Mouse (Mus musculus) hindbrain, embryonic 15.5 days (tissue): ENCODE data around the gene Ces1g. TPM values are rescaled to one million over a fixed set of nuclear protein-coding genes. Genes with fewer than 3 reads are reported as not detected.

Experiments used
- ATAC-seq: fragments of 200-750 bp; cut with Nextera tagmentation; 2 replicates; pipeline ENCODE4 v1.8.0; 2017; ENCODE audit warnings: low read depth, moderate number of reproducible peaks, moderate TSS enrichment; ENCODE audit not compliant: low FRiP score
- H3K27ac ChIP-seq: fragments of 300-500 bp; sonication (generic); replicated peaks from 2 replicates; pipeline ENCODE4 v1.5.1; 2015; ENCODE audit warnings: mild to moderate bottlenecking, inconsistent platforms
- H3K27me3 ChIP-seq: fragments of 300-500 bp; sonication (generic); 2 replicates; pipeline ENCODE4 v1.6.1; 2015; ENCODE audit warnings: control low read depth, inconsistent platforms
- H3K36me3 ChIP-seq: fragments of 300-500 bp; sonication (generic); 2 replicates; pipeline ENCODE4 v1.6.1; 2015; ENCODE audit warnings: control low read depth, inconsistent platforms
- H3K4me1 ChIP-seq: fragments of 300-500 bp; sonication (generic); replicated peaks from 2 replicates; pipeline ENCODE4 v1.6.1; 2015; ENCODE audit warnings: control low read depth, inconsistent platforms
- H3K4me2 ChIP-seq: fragments of 300-500 bp; sonication (generic); 2 replicates; pipeline ENCODE4 v1.6.1; 2015; ENCODE audit warnings: moderate library complexity, mild to moderate bottlenecking, inconsistent platforms
- H3K4me3 ChIP-seq: fragments of 300-500 bp; sonication (generic); 2 replicates; pipeline ENCODE4 v1.5.1; 2015; ENCODE audit warnings: mild to moderate bottlenecking, inconsistent platforms
- H3K9ac ChIP-seq: fragments of 300-500 bp; sonication (generic); 2 replicates; pipeline ENCODE4 v1.6.1; 2015; ENCODE audit warnings: inconsistent platforms
- H3K9me3 ChIP-seq: fragments of 300-500 bp; sonication (generic); 2 replicates; pipeline ENCODE4 v1.6.1; 2016; ENCODE audit warnings: control low read depth, inconsistent platforms
- WGBS: fragments of 180-500 bp; shearing (Covaris S2); methylation state at CpG from one replicate; pipeline ENCODE4 v1.1.7; 2015; 5-methylcytosine and 5-hydroxymethylcytosine counted together
- polyA plus RNA-seq: library from polyadenylated mRNA; unstranded; fragments of >200 nt; fragmentation: Nextera tagmentation; extraction: Ambion mirVana; gene quantifications from 2 replicates; pipeline ENCODE4 v1.2.1, GENCODE M21; 2015

The Ces1g gene
- polyA plus RNA-seq, 1 experiment from 2014 or later = not detected

GRCm38 (mm10) chr8:93278176-93278805 lies 58.8 kb downstream of the Ces1g start:
- no peaks in the 10 kb centered on the region for H3K9me3 ChIP-seq
- 79% methylated on average over 4 of the region's 4 CpGs for WGBS
- H3K27ac ChIP-seq = no peak overlapping the region
- no peaks in the 10 kb centered on the region for H3K27me3 ChIP-seq
- H3K4me2 ChIP-seq = no peak overlapping the region
- H3K4me1 ChIP-seq = no peaks in the 10 kb centered on the region
- H3K36me3 ChIP-seq = no peaks in the 10 kb centered on the region
- no peak overlapping the region for H3K4me3 ChIP-seq
- no peak overlapping the region for H3K9ac ChIP-seq
- ATAC-seq = no peak

GRCm38 (mm10) chr8:93274609-93275008 lies 62.5 kb downstream of the Ces1g start:
- H3K36me3 ChIP-seq = no peaks in the 10 kb centered on the region
- H3K27me3 ChIP-seq = no peaks in the 10 kb centered on the region
- H3K27ac ChIP-seq = no peak overlapping the region
- H3K9ac ChIP-seq = no peak overlapping the region
- no peak overlapping the region for H3K4me3 ChIP-seq
- no peak overlapping the region for H3K4me2 ChIP-seq
- WGBS = 78% methylated on average over 4 of the region's 4 CpGs
- H3K4me1 ChIP-seq = no peaks in the 10 kb centered on the region
- no peak for ATAC-seq
- no peaks in the 10 kb centered on the region for H3K9me3 ChIP-seq

- ATAC-seq = no peak
Measured at GRCm38 (mm10) chr8:93273321-93273720, 63.8 kb downstream of the Ces1g start.

DNA sequence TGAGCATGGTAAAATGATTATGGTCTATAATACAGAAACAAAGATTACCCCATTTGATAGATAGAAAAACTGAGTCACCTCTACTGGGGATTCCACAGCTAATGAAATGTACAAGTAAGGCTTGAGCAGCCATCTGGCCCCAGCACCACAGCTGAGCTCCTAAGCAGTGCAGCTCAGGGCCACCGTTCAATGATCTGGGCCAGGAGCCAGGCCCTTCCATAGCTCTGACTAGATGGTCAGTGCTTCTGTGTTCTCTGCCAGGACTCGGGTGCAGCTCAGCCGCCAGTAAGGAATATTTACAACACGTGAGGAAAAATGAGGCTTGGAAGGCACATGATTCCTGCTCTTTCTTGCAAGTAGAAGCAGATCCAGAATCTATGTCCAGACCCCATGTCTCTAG lies 64.4 kb downstream of the Ces1g start:
- Histone ChIP-seq H3K27ac (no peak overlapping the region), H3K4me3 (no peak overlapping the region), H3K9ac (no peak overlapping the region), H3K27me3 (no peaks in the 10 kb centered on the region), H3K36me3 (no peaks in the 10 kb centered on the region), H3K4me2 (no peak overlapping the region), H3K4me1 (no peaks in the 10 kb centered on the region), H3K9me3 (no peaks in the 10 kb centered on the region)
- ATAC-seq = no peak
- 72% methylated on average over 4 of the region's 4 CpGs for WGBS

More at GRCm38 (mm10) chr8:93273321-93273720, 63.8 kb downstream of the Ces1g start:
- H3K36me3 ChIP-seq = no peaks in the 10 kb centered on the region
- H3K4me1 ChIP-seq = no peaks in the 10 kb centered on the region
- no peaks in the 10 kb centered on the region for H3K27me3 ChIP-seq
- H3K9ac ChIP-seq = no peak overlapping the region
- WGBS = 87% methylated on average over 3 of the region's 3 CpGs
- H3K9me3 ChIP-seq = no peaks in the 10 kb centered on the region
- no peak overlapping the region for H3K4me2 ChIP-seq
- H3K4me3 ChIP-seq = no peak overlapping the region
- no peak overlapping the region for H3K27ac ChIP-seq

- H3K27me3 ChIP-seq = no peaks in the 10 kb centered on the region
- 74% methylated on average over 2 of the region's 2 CpGs for WGBS
Measured at GRCm38 (mm10) chr8:93261436-93261835, 75.7 kb downstream of the Ces1g start.

DNA sequence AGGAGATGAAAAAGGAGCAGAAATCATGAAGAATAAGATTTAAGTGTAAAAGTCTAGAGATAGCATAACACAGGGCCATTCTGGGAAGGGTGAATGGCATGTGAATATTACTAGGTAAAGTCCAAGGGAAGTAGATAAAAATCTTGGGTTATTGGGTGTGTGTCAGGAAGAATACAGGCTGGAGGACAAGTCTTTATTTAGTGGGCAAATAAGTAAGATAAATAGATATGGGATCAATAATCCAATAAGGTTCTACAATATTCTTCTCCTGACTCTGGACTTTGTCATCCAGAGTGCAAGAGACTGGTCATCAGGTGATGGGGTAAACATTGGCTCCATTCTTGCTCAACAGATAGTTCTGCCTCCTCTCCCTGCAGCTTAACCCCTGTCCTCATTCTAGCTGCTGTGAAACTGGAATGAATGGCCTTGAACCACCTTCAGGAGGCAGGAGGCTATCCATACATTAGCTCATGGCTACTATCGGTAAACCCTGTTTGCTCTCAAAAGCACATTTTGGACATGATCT lies 84.6 kb downstream of the Ces1g start:
- no peak overlapping the region for H3K27ac ChIP-seq
- H3K4me3 ChIP-seq = no peak overlapping the region
- no peak overlapping the region for H3K4me2 ChIP-seq
- H3K27me3 ChIP-seq = no peaks in the 10 kb centered on the region
- no peaks in the 10 kb centered on the region for H3K4me1 ChIP-seq
- no peak for ATAC-seq
- no peaks in the 10 kb centered on the region for H3K36me3 ChIP-seq
- 98% methylated on average over 1 of the region's 1 CpGs for WGBS
- H3K9ac ChIP-seq = no peak overlapping the region
- no peaks in the 10 kb centered on the region for H3K9me3 ChIP-seq

More at GRCm38 (mm10) chr8:93261436-93261835, 75.7 kb downstream of the Ces1g start:
- Histone ChIP-seq H3K4me1 (no peaks in the 10 kb centered on the region), H3K9ac (no peak overlapping the region), H3K9me3 (no peaks in the 10 kb centered on the region), H3K36me3 (no peaks in the 10 kb centered on the region), H3K4me3 (no peak overlapping the region), H3K4me2 (no peak overlapping the region), H3K27ac (no peak overlapping the region)
- ATAC-seq = no peak

Other genes with a start within 250 kb of the Ces1g start
- gene Ces1c, start 206.0 kb downstream of the Ces1g start, polyA plus RNA-seq = not detected in 2 replicates
- 0.10 and 0.17 TPM in 2 replicates for gene Ces1d, start 139.5 kb downstream of the Ces1g start, polyA plus RNA-seq
- not detected in 2 replicates for gene Ces1e, start 107.7 kb downstream of the Ces1g start, polyA plus RNA-seq
- not detected in 2 replicates for gene Ces1f, start 57.6 kb downstream of the Ces1g start, polyA plus RNA-seq
- not detected in 2 replicates for gene Ces1h, start 42.4 kb upstream of the Ces1g start, polyA plus RNA-seq
- 0.49 and 1.3 TPM in 2 replicates for gene Ces5a, start 198.5 kb upstream of the Ces1g start, polyA plus RNA-seq